Mouse (Mus musculus) C2C12 (cell line): Measurements from ENCODE around the gene Eml2.

Source experiments
- CTCF ChIP-seq: IDR thresholded peaks from one replicate; pipeline ENCODE4 v1.5.1; 2011; ENCODE audit not compliant: control insufficient read depth, insufficient read depth, insufficient read length
- MAX ChIP-seq: IDR thresholded peaks from one replicate; pipeline ENCODE4 v1.6.1; 2011; ENCODE audit warnings: mild to moderate bottlenecking, control low read depth
- MYOD1 ChIP-seq: IDR thresholded peaks from one replicate; pipeline ENCODE4 v1.6.1; 2011; ENCODE audit warnings: low read depth; ENCODE audit not compliant: control insufficient read depth, insufficient read length
- USF1 ChIP-seq: IDR thresholded peaks from one replicate; pipeline ENCODE4 v1.6.1; 2011; ENCODE audit warnings: low read depth, mild to moderate bottlenecking, control low read depth, moderate library complexity

DNA sequence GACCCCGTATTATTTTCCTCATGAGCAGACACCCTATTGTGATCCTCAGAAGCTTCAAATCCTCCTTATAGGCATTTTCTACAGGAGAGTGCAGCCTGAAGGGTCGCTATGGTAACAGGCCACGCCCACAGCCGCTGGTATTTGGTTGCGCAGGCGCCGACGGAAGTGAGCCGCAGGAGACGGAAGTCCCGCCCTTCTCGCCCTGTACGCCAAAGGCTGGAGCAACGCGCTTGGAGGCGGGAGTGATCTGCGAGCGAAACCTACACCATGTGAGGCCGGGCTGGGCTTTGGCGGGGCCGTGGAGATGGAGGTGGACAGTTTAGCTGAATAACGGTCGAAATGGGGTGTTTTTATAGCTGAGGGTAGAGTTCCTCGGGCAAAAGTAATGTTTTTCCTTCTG is 26.6 kb upstream of the Eml2 start, which contains the start of gene Snrpd2:
- TF ChIP-seq MAX (peak; percentile 48), CTCF (no peak), MYOD1 (no peak), USF1 (no peak)
